Mouse (Mus musculus) kidney, adult 9 months (tissue): Measurements from ENCODE around the gene Taar7f.
A peak's percentile ranks its signal among the peaks of the same experiment; 100 is the strongest.
"Not testable (repeated sequence)": the region's sequence is repeated elsewhere in the genome, so short reads cannot be mapped to it uniquely, and the experiment has no call there.

Experiments used
- DNase-seq: peaks from one replicate; pipeline ENCODE4 v3.0.0; 2022

The Taar7f gene

GRCm38 (mm10) chr10:24049210-24049609 is at the start of gene Taar7f:
TSS of gene Taar7f (plus strand) at chr10:24049510.
- DNase-seq, result no peak

- DNase-seq, result no peak
Observed at GRCm38 (mm10) chr10:23999639-24000038, 49.7 kb upstream of the Taar7f start, which contains the start of gene Taar7b. TSS of gene Taar7b (plus strand) at chr10:23999939.

- DNase-seq, result no peak
Observed at GRCm38 (mm10) chr10:24006442-24006841, 42.9 kb upstream of the Taar7f start.

GRCm38 (mm10) chr10:24007034-24007433 is 42.3 kb upstream of the Taar7f start:
- DNase-seq, result no peak

- DNase-seq, result no peak
Observed at GRCm38 (mm10) chr10:24008143-24008542, 41.2 kb upstream of the Taar7f start.

GRCm38 (mm10) chr10:24026922-24027321 is 22.4 kb upstream of the Taar7f start, which contains the start of gene Taar7d:
TSS of gene Taar7d (plus strand) at chr10:24027222.
- no peak for DNase-seq

- DNase-seq, result no peak
Observed at GRCm38 (mm10) chr10:24031347-24031746, 18.0 kb upstream of the Taar7f start.

- DNase-seq, result no peak
Observed at GRCm38 (mm10) chr10:24037314-24037713, 12.0 kb upstream of the Taar7f start, which contains the start of gene Taar7e. TSS of gene Taar7e (plus strand) at chr10:24037614.

GRCm38 (mm10) chr10:24040120-24040869 is 9.0 kb upstream of the Taar7f start:
- no peak for DNase-seq

- no peak for DNase-seq
Observed at GRCm38 (mm10) chr10:24052039-24052438, 2.7 kb downstream of the Taar7f start.

GRCm38 (mm10) chr10:24058986-24059385 is 9.7 kb downstream of the Taar7f start:
- no peak for DNase-seq

- peak; percentile 6 for DNase-seq
Observed at GRCm38 (mm10) chr10:24074751-24075150, 25.4 kb downstream of the Taar7f start.

- not testable (repeated sequence) for DNase-seq
Observed at GRCm38 (mm10) chr10:24076200-24076599, 26.9 kb downstream of the Taar7f start, which contains the start of gene Taar8a. TSS of gene Taar8a (plus strand) at chr10:24076500.

GRCm38 (mm10) chr10:24080166-24080565 is 30.9 kb downstream of the Taar7f start:
- DNase-seq, result peak; percentile 46

- DNase-seq, result no peak
Observed at GRCm38 (mm10) chr10:24085936-24086335, 36.6 kb downstream of the Taar7f start.

GRCm38 (mm10) chr10:24086555-24086954 is 37.2 kb downstream of the Taar7f start:
- DNase-seq, result no peak

- DNase-seq, result no peak
Observed at GRCm38 (mm10) chr10:24087168-24087567, 37.9 kb downstream of the Taar7f start.

GRCm38 (mm10) chr10:24092194-24092593 is 42.9 kb downstream of the Taar7f start, which contains the start of gene Taar8b:
TSS of gene Taar8b (minus strand) at chr10:24092294.
- no peak for DNase-seq

GRCm38 (mm10) chr10:24097010-24097409 is 47.7 kb downstream of the Taar7f start:
- DNase-seq, result not testable (repeated sequence)
